Mouse (Mus musculus): ENCODE results near the gene Ccdc121.
"Not testable (repeated sequence)": the region's sequence is repeated elsewhere in the genome, so short reads cannot be mapped to it uniquely, and the experiment has no call there.

Ccdc121 gene

GRCm38 (mm10) chr1:181512430-181513129 is 1.3 kb upstream of the Ccdc121 start:
- CTCF ChIA-PET: no interaction called here

- CTCF ChIA-PET: not testable (repeated sequence)
Observed at GRCm38 (mm10) chr1:181510855-181511254, 396 bp downstream of the Ccdc121 start.

GRCm38 (mm10) chr1:181505367-181505766 is 5.9 kb downstream of the Ccdc121 start:
- CTCF ChIA-PET: no interaction called here

- CTCF ChIA-PET: no interaction called here
Observed at GRCm38 (mm10) chr1:181503471-181503870, 7.8 kb downstream of the Ccdc121 start.

- CTCF ChIA-PET: no interaction called here
Observed at GRCm38 (mm10) chr1:181484696-181485095, 26.6 kb downstream of the Ccdc121 start.

GRCm38 (mm10) chr1:181476557-181476956 is 34.7 kb downstream of the Ccdc121 start:
- CTCF ChIA-PET: no interaction called here

GRCm38 (mm10) chr1:181476141-181476540 is 35.1 kb downstream of the Ccdc121 start:
- CTCF ChIA-PET: no interaction called here

GRCm38 (mm10) chr1:181469415-181469814 is 41.8 kb downstream of the Ccdc121 start:
- CTCF ChIA-PET: no interaction called here

- CTCF ChIA-PET: no interaction called here
Observed at GRCm38 (mm10) chr1:181467321-181467670, 44.0 kb downstream of the Ccdc121 start.

GRCm38 (mm10) chr1:181466601-181467320 is 44.5 kb downstream of the Ccdc121 start:
- CTCF ChIA-PET: no interaction called here

- CTCF ChIA-PET: no interaction called here
Observed at GRCm38 (mm10) chr1:181466040-181466439, 45.2 kb downstream of the Ccdc121 start.

GRCm38 (mm10) chr1:181465027-181465426 is 46.2 kb downstream of the Ccdc121 start:
- CTCF ChIA-PET: no interaction called here

GRCm38 (mm10) chr1:181462906-181463179 is 48.4 kb downstream of the Ccdc121 start:
- CTCF ChIA-PET: no interaction called here

- CTCF ChIA-PET: no interaction called here
Observed at GRCm38 (mm10) chr1:181462051-181462905, 49.0 kb downstream of the Ccdc121 start.

GRCm38 (mm10) chr1:181461484-181461883 is 49.8 kb downstream of the Ccdc121 start:
- CTCF ChIA-PET: no interaction called here

- CTCF ChIA-PET: interaction anchor here (0.6 kb wide), 1 partner anchor 559 kb away, joined by 7 read pairs; no protein-coding TSS in a partner anchor
Observed at GRCm38 (mm10) chr1:181460283-181460682, 51.0 kb downstream of the Ccdc121 start.
